Mouse (Mus musculus) gastrocnemius, adult 18-20 months (tissue): ENCODE data around the gene Gm11084. TPM values are rescaled to one million over a fixed set of nuclear protein-coding genes. Genes with fewer than 3 reads are reported as not detected.
"Not testable (repeated sequence)": the region's sequence is repeated elsewhere in the genome, so short reads cannot be mapped to it uniquely, and the experiment has no call there.

ENCODE experiments used
- DNase-seq: peaks from one replicate; pipeline ENCODE4 v3.0.0; 2021; ENCODE audit warnings: low spot score
- total RNA-seq, 2 experiments: library from RNA; stranded (reverse); gene quantifications; 2 replicates each; pipeline ENCODE4 v1.2.3; 2021

Gm11084 gene
- total RNA-seq, 2 experiments from 2014 or later, result not detected

DNA sequence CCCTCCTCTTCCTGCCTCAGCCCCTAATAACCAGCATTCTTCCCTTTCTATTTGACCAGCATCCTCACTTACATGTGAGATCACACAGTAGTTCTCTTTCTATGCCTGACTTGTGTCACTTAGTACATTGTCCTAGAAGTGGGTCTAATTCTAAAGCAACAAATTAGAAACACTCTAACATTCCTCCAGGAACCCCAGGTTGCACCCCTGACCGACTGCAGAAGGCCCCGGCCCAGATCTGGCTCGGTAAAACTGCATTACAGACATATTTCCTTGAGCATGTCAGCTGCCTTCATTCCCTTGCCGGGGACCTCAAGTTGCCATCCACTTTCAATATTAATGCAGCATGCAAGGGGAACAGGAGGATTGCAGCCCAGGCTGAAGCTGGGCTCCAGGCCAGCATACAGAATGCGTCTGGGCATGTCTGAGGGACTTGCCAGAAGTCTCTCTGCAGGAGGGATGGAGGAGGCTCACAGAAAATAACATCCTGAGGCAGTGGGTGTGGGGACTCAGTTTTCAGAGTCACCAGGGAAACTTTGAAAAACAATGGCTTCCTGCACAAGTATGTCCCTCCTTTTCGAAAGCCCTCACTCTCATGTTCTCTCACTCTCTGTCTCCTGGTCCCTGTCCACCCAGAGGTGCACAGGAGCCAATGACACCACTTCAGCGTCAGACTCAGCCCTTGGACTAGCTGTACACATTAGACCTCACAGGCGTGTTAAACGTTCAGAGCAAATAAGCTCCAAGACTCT lies 9.0 kb upstream of the Gm11084 start:
- DNase-seq, result peak; percentile 46

DNA sequence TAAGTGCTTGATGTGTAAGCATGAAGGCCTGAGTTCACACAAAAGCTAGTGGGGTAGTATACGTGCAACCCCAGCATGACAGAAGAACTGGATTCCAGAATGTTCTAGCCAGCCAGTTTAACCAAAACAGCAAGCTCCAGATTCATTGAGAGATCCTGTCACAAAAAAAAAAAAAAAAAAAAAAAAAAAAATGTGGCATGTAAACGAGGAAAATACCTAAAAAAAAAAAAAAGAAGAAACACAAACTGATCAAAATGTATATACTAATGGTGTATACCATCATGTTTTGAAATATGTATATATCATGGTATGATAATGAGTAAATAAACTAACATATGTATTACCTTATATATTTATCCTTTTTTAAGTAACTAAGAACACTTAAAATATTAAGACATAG lies 7.6 kb upstream of the Gm11084 start:
- no peak for DNase-seq

DNA sequence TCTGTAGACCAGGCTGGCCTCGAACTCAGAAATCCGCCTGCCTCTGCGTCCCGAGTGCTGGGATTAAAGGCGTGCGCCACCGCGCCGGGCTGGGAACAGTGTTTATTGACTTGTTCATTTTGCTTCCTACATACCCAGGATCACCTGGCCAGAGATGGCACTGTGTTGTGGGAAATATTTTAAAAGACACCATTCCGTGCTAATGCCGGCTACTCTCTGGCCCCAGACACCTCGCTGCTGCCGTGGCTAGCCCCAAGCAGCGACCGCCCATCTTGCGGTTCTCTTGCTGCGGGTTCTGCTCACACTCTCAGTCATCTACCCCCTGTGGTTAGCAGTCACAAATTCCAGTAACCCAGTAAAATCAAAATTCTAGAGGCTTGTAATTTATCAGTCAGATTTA lies 6.0 kb upstream of the Gm11084 start:
- DNase-seq, result no peak

DNA sequence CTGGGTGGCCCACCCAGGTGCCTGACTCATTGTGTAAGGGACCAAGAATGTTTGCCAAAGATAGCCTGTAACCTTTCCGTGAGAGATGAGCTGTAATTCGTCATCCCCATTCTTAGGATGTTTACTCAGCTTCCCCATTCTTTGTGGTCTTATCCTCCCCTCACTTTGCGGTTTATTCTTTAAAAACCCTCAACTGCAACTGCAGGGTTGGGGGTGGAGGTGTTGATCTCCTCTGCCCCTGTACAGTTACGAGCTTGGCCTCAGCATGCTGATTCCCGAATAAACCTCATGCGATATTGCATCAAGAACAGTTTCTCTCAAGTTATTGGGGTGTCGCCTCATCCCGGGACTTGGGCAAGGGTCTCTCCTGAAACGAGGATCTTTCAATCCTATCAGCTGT lies 2.4 kb upstream of the Gm11084 start:
- not testable (repeated sequence) for DNase-seq

DNA sequence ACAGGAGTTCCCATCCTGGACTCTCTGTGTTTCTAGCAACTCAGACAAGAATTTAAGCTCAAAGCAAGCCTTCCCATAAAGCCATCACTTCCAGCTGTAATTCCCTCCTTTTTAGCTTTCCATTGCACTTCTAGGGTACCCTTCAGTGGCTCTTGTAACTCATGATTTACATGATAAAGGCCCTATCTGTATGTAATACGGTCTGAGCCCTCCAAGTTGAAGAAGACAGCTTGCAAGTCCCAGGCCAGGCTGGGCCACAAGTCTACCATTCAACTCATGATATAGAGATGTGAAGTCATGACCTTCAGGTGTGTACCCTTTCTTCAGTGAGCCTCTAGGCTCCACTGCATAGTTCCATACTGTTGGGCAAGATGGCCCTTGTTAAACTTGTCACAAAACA lies 1.0 kb downstream of the Gm11084 start:
- no peak for DNase-seq

DNA sequence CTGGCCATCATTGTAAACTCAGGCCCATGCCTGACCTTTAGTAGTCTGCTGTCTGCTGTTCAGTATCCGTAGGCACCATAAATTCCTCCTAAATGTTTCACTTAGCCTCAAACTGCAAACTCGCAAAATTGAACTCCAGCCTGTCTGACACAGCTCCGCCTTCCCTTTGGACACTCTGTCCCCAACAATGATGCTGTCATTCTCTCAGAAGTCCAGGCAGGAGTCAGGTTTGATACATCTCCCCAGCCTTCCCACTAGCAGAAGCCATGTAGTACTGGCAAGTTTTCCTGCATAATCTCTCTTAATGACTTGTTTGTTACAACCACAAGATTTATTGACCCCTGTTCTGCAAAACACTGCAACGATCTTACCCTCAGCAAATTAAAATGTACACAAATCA lies 1.7 kb downstream of the Gm11084 start:
- DNase-seq, result no peak

DNA sequence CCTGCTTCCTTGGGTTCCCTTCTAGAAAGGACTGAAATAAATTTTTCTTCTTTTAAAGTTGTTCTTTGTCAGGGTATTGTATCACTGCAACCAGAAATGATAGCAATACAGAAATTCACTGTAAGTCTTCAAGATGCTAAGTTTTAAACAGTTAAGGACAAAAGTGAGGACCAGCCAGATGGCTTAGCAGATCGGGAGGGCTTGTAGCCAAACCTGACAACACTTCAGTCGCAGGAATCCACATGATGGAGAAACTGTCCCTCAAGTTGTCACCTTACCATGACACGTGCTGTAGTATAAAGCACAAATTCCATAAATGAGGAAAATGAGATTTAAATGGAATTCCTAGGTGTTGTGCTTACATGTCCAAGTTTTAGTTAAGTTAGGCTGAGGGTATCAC lies 3.3 kb downstream of the Gm11084 start:
- no peak for DNase-seq

DNA sequence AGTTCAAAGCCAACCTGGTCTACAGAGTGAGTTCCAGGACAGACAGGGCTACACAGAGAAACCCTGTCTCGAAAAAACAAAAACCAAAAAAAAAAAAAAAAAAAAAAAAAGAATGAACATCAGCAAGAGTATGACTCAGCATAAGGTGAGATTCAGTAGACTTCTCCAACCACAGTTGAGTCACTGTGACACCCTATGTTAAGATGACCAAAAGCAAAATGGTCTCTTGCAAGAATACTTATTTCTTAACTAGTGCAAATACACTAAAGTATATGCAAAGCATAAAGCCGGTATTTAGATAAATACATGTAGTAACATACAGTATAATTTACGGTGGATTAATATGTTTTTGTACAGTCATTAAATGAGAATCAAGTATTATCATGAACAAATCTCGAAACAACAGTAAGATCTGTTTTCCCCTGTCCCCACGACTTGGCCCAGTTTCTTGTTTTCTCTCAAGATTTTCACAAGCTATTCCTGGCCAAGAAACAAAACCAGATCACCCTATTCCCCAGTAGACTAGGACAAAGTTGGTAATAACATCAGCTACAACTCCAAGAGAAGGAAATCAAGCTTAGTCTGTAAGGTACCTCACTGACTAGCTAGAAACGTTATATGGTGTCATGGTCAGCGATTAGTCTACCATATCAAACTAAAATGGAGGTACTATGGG lies 4.3 kb downstream of the Gm11084 start:
- no peak for DNase-seq

DNA sequence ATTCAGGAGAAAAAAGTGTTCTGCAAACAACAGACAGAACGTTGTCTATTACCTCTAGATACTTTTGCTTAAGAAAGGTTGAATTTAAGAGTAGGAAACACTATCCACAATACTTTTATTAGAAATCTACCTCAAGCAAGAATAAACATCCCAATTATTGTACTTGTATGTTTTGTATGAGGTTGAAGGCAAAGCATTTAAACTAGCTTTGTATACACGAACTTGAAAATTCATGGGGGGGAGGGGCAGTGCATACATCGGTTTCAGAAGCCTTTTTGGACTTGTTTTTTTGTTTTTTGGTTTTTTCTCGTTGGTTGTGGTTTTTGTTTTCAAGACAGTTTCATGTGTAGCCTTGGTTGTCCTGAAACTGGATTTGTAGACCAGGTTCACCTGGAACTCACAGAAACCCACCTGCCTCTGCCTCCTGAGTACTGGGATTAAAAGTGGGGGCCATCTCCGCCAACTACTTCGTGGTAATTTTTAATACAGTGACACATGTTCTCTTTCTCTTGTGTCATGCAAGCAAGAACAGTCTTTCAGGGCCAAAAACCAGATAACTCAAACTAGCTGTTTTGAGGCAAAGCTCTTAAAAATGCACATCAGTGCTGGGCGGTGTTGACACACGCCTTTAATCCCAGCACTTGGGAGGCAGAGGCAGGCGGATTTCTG lies 4.9 kb downstream of the Gm11084 start:
- no peak for DNase-seq

DNA sequence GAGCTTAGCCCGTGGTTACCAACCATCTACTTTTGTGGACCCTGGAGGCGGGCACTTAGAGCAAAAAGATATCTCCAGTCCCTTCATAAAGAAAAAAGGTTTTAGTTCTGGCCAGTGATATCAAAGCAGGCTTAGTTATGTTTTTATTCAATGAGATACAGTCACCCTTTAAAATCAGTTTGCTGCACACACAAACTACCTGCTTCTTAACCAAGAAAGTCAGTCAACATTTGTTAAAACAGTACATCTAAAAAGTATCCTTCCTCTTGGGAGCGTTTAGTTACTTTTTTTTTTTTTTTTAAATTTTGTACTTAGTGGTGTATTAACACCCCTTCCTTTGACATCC lies 5.5 kb downstream of the Gm11084 start:
- DNase-seq, result no peak

DNA sequence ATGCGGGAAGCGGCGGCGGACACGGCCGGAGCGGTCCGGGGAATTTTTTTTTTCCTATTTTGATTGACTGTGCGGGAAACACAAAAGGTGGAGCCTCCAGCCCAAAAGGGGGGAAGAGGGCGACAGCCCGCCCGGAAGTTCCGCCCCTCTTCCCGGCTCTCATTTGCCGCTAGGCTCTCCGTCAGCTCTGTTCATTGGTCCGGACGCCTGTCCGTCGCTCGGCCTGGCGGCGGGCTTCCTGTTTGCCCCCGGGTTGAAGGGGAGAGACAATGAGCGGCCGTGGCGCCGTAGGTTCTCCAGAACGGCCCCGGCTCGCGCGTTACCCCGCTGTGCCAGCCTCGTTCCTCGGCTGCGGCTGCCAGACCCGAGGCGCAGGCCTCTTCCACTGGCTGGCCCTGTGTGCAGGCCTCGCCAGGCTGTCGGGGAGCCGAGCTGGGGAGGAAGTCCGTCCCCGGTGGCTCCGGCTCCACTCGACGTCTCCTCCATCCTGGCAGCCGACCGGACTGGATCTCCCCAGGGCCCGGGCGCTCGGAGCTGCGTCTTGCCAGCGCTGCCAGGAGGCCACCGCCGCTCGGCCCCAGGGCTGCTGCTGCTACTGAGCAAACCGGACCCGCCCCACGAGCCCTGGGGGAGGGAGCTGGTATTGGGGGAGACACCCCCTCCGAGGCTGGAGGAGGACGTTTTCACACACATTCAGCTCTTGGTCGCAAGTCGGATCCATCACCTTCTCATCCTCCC lies 6.0 kb downstream of the Gm11084 start, which contains the start of gene Sp3:
Gene Sp3 (minus strand): TSS at position 110 of the 738 bp plus-strand sequence.
- DNase-seq, result peak; percentile 97

DNA sequence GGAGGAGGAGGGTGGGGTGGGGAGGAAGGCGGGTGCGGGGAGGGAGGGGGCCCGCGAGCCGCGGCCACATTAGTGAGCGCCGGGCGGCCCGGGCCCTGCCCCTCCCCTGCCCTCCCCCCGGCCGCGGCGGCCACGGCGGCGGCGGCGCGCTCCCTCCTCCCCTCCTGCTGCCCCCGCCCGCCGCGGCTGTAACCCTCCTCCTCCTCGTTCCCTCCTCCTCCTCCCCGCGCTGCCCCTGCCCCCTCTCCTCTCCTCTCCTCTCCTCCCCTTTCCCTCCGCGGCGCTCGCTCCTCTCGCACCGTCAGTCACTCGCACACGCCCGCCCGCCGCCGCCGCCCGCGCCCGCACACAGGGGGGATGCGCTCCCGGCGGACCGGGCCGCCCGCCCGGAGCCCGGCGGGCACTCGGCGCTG lies 6.9 kb downstream of the Gm11084 start:
- peak; percentile 85 for DNase-seq

DNA sequence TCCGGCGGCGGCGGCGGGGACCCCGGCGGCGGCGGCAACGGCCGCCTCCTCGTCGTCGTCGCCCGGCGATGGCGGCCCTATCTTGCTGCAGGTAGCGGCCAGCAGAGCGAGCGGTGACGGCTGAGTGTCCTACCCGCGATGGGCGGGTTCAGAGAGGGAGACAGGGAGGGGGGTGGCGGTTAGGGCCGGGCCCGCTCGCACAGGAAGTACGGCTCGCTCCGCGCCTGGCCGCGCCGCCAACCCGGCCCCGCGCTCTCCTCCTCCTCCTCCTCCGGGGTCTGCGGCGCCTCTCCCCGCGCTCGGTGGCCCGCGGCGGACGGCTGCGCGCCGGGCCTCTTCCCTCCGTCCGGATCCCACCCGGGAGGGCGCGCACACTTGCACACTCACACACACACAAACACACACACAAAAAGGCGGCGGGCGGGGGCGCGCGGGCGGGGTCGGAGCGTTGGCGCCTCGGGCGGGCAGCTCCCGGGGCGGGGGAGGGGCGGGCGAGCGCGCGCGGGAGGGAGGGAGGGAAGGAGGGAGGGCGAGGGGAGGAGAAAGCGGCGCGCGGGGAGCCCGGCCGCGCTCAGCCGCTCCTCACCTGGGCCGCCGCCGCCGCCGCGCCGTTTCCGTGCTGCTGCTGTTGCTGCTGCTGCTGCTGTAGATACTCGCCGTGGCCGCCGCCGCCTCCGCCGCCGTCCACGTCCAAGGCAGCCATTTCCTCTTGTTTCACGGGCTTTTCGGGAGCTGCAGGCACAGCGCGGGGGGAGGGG lies 7.4 kb downstream of the Gm11084 start:
- DNase-seq, result peak; percentile 89

DNA sequence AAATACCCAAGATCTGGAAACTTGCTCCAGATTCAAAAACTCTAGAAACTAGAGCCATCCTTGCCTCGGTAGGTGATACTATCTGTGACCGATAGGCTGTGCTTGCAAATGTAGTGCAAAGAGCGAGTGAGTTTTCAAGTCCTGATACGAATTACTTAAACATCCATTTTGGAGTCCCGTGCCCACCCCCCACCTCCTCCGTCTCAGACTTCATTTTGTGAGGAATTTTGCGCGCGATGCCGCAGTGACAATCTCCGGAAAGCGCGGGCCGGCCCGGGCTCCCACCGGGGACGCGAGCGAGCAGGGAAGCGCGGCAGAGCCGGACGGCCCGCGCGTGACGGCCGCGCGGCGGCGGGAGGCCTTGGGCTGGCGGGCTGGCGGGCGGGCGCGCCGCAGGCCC lies 8.0 kb downstream of the Gm11084 start:
- DNase-seq, result peak; percentile 38

DNA sequence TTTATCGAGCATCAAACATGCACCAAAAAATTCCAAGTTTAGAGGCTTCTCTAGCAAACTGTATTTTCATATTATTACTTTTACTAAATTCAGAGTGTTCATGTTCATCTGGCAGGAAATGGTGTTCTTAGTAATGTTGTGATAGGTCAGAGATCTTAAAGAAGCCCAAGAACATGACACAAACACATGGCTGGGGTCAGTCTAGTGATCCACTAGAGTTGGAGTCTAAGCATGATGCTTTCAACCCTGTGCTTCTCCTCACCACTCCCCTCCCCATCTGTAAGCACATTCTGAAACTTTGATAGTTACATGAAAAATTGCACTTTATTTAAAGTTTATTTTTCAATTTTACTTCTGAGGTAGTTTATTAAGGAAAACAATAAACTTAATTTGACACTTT lies 9.2 kb downstream of the Gm11084 start:
- no peak for DNase-seq

DNA sequence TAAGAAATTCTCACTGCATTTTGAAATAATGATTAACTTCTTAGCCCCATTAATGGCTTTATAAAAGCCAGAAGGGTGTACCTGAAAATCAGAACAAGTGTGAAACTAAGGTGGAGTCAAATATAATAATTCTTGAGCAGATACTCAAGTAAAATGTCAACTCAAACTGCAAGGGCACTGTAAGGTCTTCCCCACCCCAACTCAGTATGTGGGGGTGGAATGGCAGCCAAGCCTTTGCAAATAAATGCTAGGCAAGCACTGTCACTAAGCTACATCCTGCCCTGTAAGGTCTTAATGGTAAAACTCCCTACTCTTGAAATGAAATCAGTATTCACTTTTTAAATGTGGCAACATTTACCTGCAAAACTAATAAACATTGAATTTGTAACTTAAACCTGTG lies 10.5 kb downstream of the Gm11084 start:
- no peak for DNase-seq

DNA sequence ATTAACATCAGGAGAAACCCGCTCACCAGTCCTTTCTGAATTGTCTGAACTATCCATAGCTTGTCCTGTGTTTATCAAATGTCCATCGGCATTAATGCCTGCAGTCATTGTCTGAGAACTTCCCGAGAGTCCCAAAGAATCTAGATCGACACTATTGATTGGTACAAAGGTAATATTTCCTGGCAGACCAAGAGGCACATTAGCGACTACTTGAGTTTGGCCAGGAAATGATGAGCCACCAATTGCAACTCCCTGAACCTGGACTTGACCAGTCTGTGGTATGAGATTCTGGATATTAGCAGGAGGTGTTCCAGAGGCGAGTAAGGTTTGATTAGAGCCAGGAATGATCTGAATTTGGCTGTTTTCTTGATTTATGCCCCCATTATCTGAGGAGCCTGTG lies 15.7 kb downstream of the Gm11084 start:
- no peak for DNase-seq

DNA sequence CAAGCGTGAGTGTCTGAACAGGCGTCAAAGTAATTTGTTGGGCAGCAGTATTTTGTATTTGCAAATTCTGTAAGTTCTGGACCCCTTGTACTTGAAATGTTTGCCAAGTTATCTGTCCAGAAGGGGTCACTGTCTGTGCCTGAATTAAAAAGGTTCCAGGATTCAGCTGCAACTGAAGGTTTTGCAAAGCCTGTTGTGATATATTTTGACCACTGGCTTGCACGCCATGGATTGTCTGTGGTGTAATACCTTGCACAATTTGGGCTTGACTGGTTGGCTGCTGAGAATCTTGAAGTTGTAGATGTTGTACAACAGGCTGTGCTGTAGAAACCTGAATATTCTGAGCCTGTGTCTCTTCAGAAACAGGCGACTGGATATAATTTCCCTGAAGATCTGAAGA lies 16.2 kb downstream of the Gm11084 start:
- no peak for DNase-seq

DNA sequence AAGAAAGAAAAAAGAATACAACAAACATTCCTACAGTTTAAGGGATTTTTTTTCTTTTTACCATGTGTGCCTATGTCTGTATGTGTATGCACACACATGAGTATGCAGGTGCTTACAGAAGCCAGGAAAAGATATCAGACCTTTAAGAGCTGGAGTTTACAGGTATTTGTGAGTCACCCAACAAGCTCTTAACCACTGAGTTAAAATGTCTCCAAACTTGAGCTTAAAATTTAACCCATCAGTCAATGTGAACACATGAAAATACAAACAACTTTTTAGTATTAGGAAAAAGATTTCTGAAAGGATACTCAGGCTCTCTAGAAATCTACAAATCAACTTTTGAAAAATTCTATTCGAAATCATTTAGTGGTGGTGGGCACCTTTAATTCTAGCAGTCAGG lies 18.0 kb downstream of the Gm11084 start:
- no peak for DNase-seq

DNA sequence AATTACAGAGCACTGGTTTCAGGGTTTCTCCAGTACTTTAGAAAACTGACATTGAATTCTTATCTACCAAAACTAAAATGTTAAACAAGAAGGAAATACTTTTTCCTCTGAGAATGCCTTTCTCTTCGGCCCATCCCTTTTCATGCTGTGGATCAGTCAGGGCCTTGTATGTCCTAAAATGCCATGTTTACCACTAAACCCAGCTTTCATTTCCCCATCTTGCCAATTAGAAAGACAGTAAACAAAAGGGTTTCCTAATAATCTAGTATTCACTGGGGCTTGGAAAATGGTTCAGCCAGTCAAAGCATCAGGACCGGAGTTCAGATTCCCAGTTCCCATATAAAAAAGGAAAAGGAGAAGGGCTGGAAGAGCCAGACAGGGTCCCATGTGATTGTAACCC lies 21.1 kb downstream of the Gm11084 start:
- no peak for DNase-seq

DNA sequence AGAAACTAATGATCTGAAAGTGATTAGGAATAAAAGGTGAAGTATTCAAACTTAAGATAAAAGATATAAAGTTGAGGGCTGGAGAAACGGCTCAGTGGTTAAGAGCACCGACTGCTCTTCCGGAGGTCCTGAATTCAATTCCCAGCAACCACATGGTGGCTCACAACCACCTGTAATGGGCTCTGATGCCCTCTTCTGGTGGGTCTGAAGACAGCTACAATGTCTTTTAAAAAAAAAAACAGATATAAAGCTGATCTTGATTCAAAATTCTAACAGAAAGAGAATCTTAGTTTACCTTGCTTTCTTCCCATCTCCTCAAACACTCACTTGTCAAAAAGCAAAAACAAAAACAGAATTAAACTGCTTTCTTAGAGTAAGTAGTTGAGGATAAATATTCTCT lies 30.1 kb downstream of the Gm11084 start:
- DNase-seq, result no peak
